Mouse (Mus musculus) lung, postnatal 10 days (tissue): Measurements from ENCODE around the gene Mok.

Experiments used
- DNase-seq: peaks from one replicate; pipeline ENCODE4 v3.0.0; 2021

The Mok gene

DNA sequence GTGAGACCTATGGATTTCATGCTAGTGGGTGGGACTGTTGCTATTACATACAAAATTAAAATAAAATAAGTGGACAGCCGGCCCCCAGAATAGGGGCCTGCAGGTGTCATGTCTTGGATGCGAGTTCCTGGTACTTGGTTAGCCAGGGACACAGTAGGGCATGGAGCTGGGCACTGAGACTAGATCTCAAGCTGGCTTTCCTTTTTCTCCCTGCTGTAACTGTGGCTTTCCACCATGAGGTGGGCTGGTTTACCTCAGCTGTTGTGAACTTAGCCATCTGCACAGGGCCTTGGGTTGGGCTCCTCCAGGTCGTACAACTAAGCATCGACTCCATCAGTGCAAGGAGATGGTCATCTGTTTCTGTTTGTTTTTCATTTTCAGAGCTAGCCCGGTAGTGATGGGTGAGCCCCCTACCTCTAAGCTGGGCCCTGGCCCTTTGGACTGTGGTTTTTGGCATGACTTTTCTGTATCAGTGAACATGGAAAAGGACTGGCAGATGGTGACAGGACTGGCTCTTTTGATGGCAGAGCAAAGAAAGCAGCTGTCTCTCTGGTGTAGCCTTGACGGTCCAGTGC, 5.5 kb upstream of the Mok start:
- DNase-seq, result no peak

DNA sequence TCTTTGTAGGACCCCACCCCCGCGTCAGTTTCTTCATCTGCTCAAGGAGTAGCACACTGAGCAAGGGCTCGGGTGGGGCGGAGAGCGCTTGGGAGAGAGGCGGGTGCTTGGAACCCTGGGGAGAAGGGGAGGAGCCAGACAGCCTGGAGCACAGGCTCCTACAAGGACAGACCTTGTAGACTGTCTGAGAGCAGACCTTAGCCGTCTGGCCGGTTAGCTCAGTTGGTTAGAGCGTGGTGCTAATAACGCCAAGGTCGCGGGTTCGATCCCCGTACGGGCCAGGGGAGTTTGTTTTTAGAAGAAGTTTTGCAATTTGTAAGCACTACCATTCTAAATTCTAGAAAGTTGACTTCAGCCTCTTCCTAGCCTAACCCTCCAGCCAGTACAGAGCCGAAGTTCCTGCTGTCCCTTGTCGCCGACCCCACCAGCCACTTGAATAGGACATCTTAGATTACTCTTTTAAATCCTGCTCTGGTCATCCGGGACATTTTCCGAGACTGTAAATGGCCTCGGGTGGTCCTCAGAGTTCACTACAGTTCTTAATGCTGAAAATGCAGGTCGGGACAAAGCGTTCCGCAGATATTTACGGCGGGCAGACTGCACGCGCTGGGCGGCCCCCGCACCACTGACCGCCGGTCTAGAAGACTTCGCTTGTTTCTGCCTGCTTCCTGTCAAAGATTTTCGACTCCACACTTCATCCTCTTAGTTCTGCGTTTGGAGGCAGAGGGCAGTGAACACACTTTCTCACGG, 4.6 kb upstream of the Mok start:
- DNase-seq, result peak; percentile 94

DNA sequence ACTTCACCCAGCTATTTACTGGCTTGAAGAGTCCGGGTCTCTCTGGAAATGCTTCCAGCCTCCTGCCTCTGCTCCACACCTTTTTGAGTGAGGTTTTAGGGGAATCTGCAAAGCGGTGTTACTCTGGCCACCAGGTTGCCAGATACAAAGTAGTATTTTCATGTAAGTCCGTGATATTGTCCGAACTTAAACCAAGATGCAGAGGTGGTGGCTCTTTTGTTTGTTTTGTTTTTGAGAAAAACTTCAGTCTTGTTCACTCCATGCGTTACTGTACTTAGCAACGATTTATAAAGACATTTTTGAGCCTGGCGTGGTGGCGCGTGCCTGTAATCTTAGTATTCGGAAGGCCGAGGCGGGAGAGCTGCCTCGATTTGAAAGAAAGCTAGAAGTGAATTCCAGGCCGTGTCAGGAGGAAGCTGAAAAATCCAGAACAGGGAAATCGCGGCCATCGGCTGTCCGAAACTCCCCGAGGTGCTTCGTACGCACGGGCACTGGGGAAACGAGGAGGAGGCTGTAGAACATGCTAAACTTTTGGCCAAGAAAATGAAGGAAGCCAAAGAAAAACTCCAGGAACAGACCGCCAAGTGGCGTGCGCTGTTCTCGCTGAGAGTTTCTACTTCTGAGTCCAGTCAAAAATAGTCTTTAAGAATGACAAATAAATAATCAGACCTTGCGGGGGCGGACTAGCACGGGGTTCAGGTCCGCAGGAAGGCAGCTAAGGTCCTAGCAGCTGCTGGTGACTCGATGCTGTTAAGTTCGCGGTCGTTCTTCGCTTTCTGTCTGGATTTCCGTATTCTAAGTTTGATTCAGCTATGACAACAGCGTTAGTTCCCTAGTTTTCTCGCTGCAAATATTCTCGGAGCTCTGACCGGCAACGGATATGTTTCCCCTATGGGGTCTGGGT, 3.7 kb upstream of the Mok start:
- peak; percentile 51 for DNase-seq

DNA sequence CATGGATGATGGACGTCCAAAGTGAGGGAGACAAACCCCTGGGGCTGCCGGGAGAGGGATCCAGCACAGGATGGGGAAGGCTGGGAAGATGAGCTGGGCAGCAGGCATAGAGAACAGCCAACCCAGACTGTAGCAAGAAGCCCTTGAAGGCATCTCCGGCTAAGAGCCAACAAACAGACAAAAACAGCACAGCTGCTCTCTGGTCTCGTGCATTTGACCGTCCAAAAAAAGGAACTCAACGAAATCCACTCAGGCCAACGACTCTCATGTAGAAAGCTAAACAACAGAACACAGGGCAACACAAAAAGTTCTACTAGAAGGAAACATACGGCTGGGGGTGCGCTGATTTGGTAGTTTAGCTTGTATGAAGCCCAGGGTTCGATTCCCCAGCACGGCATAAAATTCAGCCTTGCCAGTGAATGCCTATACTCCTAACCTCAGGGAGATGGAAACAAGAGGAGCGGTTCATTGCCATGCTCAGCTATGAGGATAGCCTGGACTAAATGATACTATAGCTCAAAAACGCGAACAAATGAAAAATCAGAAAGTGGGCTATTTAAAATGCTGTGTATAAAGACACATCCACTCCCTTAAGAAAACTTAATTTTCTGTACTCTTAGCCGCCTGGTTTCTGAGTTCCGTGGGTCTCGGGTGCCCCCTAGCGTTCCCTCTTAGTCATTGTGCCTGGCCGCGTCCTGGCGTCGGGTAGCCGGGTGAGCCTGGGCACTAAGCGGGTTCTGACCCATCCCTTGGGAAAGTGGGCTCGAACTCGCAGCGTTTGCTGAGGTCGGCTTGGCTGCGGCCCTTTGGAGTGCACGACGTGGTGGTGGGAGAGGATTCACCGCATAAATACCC, 2.7 kb upstream of the Mok start:
- peak; percentile 90 for DNase-seq

DNA sequence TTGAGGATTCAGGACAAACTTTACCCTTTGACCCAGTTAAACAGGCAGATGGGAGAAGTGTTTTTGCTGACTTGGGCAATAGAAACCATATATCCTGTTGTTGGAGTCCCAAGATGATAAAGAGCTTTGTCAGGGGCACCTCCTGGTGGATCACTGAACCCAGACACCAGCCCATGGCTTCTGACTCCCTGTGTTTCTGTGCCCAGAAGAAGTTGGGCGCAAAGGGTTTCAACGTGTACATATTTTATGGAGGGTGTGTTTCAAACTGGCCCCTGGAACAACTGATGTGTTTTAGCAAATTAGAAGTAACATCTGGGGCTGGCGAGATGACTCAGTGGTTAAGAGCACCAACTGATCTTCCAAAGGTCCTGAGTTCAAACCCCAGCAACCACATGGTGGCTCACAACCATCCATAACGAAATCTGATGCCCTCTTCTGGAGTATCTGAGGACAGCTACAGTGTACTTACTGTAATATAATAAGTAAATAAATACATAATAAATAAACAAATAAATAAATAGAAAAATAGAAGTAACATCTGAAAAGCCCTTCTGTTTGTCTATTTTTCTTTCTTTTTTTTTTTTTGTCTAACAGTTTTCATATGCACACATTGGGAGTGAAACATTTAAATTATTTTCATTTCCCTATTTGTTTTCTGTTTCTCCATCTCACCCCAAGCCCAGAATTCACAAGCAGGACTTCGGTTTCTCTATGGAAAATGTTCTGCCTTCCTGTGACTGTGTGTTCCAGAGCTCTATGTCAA, 1.2 kb upstream of the Mok start:
- no peak for DNase-seq

DNA sequence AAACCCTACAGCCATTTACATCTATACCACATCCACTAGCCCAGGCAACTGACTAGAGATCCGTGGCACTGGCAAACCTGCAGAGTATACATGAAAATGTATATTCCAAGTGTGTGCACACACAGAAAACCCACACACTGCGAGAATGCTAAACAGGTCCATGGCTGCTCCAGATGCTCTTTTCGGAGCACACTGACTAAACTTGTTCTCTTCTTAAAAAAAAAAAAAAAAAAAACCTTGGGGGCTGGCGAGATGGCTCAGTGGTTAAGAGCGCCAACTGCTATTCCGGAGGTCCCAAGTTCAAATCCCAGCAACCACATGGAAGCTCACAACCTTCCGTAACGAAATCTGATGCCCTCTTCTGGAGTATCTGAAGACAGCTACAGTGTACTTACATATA, 2.9 kb downstream of the Mok start:
- DNase-seq, result no peak

DNA sequence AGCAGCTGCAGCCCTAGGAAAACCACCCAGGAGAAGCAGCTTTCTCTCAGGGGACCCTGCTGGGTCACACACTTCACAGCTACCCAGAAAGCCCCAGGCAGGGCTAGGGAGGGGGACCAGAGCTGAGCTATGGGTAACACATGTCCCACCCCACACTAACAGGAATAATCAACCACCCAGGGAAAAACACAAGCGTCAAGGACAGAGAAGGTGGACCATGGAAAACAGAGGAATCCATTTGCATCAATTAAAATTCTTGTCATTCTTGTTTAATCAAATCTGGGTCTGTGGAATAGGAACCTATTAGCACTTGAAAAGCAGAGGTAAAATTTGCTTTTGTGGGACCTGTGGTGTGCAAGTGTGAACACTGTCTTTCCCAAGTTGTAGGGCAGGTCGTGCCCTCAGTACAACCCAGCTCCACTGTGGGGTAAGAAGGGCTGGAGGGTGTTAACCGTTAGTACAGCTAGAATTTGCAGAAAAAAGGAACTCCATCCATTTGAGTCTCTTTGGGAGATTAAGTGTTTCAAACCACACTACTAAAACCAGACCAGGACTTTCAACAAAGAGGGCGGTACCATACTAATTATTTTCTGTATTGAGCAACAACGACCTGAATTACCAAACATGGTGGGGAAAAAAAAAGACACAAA, 3.4 kb downstream of the Mok start:
- no peak for DNase-seq

DNA sequence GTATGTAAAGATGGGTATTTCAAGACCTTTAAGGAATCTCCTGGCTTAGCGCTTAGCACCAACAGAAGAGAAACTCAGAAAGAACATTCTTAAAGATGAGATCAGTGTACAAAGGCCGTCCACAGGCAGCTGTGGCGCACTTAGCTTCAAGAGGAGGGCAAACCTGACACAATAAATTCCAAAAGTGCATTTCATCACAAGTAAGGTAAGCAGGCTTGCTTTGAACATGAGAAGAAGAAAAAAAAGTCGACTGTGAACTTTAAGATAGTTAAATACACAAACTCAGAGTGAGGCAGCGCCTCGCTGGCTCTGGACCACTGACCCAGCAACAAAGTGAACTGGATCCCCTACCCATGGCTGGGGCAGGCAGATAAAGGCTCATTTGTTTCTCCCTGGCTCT, 4.0 kb downstream of the Mok start:
- no peak for DNase-seq

DNA sequence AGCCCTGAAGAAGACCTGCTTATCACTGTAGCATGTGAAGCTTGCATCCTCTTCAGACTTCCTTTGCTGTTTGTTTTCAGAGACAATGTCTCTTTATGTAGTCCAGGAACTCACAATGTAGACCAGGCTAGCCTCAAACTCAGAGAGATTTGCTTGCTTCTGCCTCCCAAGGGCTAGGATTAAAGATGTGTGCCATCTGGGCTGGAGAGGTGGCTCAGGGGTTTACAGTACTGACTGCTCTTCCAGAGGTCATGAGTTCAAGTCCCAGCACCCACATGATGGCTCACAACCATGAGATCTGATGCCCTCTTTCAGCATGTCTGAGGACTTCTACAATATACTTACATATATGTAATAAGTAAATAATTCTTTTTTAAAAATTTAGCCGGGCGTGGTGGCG, 5.6 kb downstream of the Mok start:
- no peak for DNase-seq

DNA sequence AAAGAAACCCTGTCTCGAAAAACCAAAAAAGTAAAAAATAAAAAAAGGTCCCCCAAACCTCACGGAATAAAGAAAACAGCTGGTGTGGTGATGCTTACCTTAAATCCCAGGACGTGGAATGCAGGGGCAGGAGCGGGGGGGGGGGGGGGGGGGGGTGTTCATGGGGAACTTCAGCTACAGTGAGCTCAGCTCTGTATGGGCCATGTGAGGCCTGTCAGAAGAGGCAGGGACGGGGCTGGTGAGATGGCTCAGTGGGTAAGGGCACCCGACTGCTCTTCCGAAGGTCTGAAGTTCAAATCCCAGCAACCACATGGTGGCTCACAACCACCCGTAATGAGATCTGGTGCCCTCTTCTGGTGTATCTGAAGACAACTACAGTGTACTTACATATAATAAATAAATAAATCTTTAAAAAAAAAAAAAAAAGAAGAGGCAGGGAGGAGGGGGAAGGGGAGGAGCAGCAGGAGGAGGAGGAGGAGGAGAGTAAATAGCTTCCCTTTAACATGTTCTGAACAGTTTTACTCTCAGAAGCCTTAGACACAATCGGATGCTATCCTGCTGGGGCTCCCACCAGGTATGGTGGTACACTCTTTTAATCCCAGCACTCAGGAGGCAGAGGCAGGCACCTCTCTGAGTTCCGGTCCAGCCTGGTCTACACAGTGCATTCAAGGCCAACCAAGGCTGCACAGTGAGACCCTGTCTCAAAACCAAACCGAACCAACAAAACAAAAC, 10.3 kb downstream of the Mok start:
- no peak for DNase-seq

DNA sequence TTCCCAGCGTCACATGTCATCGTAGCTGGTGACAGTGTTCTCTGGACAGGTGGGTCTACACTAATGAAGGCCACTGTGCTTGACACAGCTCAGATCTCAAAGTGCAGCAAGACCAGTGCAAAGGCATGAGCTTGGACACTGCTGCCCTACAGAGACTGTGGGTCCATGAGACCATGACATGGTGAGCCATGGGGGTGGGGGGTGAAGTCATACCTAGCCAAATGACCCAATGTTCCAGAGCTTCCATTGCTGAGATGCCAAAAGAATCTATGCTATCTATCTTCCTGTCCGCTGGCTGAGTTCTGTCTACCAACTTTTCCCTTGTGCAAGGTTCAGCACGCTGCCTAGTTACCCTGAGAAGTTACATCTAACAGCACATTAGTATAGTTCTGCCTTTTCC, 11.8 kb downstream of the Mok start:
- no peak for DNase-seq

DNA sequence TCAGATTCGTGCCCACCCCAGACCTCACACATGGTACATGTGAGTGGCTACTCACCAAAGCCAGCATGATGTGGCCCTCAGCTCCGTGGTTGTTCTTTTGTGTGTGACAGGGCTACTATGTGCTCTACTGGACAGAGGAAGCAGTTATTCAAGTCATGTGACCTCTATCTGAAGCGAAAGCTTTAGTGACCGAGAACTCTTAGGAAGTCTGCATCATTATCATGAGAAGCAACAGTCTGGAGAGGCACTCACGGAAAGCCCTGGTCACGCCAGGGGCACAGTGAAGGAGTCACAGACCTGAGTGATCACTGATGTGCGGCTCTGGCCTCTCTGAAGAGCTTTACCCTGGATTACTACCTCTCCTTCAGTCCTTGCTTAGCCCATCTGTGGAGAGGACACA, 18.4 kb downstream of the Mok start:
- no peak for DNase-seq

DNA sequence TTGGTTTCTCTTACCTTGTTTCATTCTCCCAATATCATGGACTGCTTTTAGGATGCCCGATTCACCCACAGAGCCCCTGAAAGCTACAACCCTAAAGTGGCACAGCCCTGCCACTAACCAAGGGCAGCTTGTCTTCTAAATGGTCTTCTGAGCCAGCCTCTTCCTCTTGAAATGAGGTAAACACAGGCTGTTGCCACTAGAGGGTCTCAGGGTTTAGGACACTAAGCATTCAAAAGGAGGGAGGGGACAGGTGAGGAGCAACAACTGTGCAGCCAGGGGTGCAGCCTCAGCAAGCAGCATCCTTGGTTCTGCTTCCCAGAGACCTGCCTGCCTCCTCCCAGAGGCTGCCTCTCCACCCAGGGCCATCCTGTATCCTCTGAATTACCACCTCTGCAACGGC, 19.0 kb downstream of the Mok start:
- no peak for DNase-seq

DNA sequence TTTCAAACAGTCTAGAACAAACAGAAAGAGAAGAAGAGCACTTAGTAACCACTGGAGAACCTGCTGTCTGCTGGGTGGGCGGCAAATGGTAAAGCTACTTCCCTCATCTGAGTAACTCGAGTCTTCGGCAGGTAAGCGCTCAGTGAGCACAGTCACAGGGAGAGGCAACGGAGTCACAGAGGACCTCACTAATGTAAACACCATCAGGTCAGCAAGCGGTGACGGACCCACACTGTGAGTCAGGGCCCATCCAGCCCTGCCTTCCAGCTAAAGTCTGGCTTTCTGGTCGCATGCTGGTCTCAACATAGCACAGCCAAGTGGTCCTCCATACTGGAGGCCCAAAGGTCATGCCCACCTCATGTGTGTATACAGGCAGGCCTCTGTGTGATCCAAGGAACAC, 21.4 kb downstream of the Mok start:
- no peak for DNase-seq

DNA sequence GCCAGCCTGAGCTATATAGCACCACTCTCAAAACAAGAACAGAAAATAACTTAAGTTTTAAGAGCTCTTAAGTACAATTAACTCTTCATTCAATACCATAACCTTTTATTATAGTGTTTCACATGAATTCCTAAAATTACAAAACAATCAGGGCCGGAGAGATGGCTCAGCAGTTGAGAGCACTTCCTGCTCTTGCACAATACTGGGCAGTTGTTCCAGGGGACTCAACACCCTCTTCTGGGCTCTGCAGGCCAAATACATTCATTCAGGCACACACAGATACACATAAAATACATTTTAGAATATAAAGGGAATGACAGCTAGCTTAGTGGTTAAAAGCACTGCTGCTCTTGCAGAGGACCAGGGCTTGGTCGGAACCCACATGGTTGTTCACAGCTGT, 23.9 kb downstream of the Mok start:
- DNase-seq, result no peak

DNA sequence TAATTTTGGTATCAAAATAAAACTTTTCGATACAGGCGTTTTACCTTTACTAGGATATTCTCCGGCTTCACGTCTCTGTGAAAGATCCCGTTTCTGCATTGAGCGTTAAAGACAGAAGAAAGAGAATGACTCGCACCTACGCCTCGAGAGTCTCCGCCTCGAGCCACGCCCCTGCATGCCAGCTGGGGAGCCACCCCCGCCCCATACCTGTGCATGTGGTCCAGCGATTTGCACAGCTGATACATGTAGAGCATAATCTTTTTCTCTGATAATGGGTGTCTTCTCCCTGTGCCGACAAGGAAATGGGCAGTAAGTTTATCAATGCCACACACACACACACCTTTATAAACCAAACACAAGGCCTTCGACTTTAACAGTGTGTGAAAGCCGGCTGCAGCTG, 25.8 kb downstream of the Mok start:
- no peak for DNase-seq

DNA sequence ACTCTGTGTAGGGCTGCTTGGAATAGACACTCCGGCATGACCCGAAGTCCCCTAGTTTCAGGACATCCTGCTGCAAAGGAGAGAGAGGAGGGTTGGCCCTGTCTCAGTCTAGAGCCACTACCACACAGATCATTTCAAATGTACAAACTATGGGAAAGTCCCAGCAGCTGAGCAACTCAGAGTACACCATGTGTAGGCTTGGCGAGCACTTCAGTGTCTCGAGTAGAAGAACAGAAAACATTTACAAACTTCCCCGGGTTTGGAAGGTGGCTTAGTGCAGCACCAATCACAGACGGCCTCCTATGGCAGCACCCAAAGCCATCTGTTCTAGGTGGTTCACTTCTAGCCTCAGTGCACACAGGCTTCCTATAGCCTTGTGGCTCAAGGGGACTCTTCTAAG, 27.1 kb downstream of the Mok start:
- no peak for DNase-seq

DNA sequence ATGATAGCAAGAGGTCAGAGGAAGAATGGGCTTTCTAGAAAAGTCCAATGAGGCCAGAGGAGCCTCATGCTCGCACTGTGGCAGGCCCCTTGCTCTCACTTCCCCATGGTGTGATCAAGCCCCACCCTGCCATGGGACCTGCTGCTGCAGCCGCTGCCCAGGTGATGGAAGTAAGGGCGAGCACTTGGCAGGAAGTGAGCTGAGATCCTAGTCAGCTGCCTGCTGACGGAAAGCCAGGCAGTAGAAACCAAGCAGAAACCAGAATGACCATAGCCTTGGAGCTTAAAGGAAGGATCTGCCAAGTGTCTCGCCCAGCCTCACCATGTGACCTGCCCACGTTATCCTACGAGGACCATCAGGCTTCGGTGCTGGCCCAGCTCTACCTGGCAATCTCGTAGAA, 27.6 kb downstream of the Mok start:
- DNase-seq, result no peak

DNA sequence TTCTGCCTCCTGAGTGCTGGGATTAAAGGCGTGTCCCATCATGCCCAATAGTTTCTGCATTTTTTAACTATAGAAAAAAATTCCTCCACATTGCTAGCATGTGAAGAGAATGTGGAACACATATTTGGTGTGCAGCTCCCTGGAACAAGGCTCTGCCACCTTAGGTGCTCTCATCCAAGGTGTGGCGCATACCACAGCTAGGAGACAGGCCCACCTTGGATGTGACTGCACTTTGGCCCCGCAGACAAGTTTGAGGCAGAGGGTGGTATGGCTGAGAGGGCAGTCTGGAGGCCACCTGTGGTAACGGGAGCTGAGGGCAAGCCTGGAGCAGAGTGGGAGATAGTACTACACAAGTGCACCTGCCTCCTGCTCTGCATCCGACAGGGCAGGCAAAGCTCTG, 31.9 kb downstream of the Mok start:
- no peak for DNase-seq

DNA sequence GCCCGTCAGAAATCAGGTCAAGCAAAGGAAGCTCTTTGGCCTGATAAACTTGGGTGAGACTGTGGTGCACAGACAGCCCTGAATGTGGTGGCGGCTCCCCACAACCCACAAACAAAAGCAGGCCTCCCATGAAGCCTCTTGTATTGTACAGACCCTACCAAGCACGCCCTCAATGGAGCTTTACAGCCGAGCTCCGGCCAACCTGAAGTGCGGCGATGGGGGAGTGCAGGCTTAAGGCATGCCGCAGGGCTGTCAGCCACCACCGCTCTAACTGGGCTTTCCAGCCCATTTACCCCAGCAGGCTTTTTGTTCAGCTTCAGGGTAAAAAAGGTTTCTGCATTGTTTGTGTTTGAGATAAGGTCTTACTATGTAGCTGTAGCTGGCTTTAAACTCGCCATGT, 32.3 kb downstream of the Mok start:
- no peak for DNase-seq
